Mouse (Mus musculus) C2C12 (cell line): Measurements from ENCODE around the gene Itpr1.

Experiments
- CEBPB ChIP-seq: IDR thresholded peaks from one replicate; pipeline ENCODE4 v1.6.1; 2011; ENCODE audit warnings: low read depth, mild to moderate bottlenecking, control low read depth, moderate library complexity
- CTCF ChIP-seq: IDR thresholded peaks from one replicate; pipeline ENCODE4 v1.5.1; 2011; ENCODE audit not compliant: control insufficient read depth, insufficient read depth, insufficient read length
- MAX ChIP-seq: IDR thresholded peaks from one replicate; pipeline ENCODE4 v1.6.1; 2011; ENCODE audit warnings: mild to moderate bottlenecking, control low read depth
- MYOD1 ChIP-seq: IDR thresholded peaks from one replicate; pipeline ENCODE4 v1.6.1; 2011; ENCODE audit warnings: low read depth; ENCODE audit not compliant: control insufficient read depth, insufficient read length
- MYOG ChIP-seq: IDR thresholded peaks from one replicate; pipeline ENCODE4 v1.6.1; 2011; ENCODE audit not compliant: control insufficient read depth, insufficient read length; ENCODE audit errors: extremely low read depth
- USF1 ChIP-seq: IDR thresholded peaks from one replicate; pipeline ENCODE4 v1.6.1; 2011; ENCODE audit warnings: low read depth, mild to moderate bottlenecking, control low read depth, moderate library complexity

DNA sequence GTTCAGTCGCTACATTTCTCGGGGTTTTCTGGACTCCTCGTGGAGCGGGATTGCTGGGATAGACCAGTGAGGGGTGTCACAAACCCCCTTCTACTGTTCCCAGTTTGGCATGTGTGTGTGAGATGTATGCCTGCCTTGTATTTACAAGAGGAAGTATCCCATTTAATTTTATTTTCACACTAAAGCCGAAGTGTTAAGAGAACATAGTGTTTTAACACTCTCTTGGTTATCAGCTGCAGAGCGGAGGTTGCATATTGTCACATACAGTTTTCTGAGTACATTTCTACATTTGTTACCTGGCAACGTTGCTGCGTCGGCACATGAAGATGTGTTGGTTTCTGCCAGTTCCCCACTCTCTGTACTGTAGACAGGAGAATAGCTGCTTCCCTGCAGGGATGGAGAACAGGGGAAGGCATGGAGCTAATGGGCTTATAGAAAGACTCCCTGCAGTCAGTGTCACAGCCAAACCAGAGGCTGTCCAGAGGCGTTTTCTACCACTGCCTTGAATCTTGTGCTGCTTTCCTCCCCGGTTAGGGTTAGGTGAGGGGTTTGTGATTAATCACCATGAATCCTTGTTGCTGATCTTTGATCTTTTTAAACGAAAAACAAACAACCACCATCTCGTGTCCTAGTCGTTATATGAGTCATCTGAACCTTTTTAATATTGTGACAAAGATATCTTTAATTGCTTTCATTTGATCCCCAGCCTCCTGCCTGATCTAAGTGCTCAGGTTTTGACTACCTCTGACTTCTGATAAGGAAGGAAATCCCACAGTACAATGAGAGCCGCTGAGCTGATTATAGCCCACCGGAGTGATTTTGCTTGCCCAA, 241.4 kb downstream of the Itpr1 start:
- TF ChIP-seq MAX = no peak
- TF ChIP-seq CTCF = no peak
- TF ChIP-seq USF1 = no peak
- no peak for TF ChIP-seq CEBPB
- TF ChIP-seq MYOD1 = no peak
- no peak for TF ChIP-seq MYOG
